Mouse (Mus musculus): ENCODE data around the gene Gnat2.

GRCm38 (mm10) chr3:108086470-108086979, 6.1 kb upstream of the Gnat2 start, which contains the start of gene Ampd2:
- TF ChIP-seq CTCF (IDR thresholded peaks at IDR 0.05; ENCODE audit: control insufficient read depth, insufficient read depth, insufficient read length) = no peak
- TF ChIP-seq USF1 (IDR thresholded peaks at IDR 0.05; ENCODE audit: low read depth) = peak; percentile 83
- TF ChIP-seq MYOG (IDR thresholded peaks at IDR 0.05; ENCODE audit: control insufficient read depth, extremely low read depth, insufficient read length) = no peak
- TF ChIP-seq MYOD1 (IDR thresholded peaks at IDR 0.05; ENCODE audit: control insufficient read depth, insufficient read length, low read depth) = peak; percentile 64
- TF ChIP-seq MAX (IDR thresholded peaks at IDR 0.05) = peak; percentile 96
